ENCODE assay signal across 10 mouse cellular contexts in genomic region chr15:99771004-99771500, GRCm38 (mm10). TPM values are rescaled to one million over a fixed set of nuclear protein-coding genes. Genes with fewer than 3 reads are reported as not detected.
DNase-seq lines count a peak whose midpoint lies in the region; ATAC-seq and TF ChIP-seq lines count a peak whose summit lies in the region.
"Had no signal": no experiment of that assay in that cellular context is flagged by ENCODE, and none has a peak within 500 bp of the region (broad histone marks: within the 10 kb centered on the region; RNA-seq: fewer than 3 reads in every experiment).

No protein-coding gene starts in this region.

- no peak for TF ChIP-seq POLR2A in lung, adult 2 months (IDR thresholded peaks at IDR 0.05; ENCODE audit: borderline replicate concordance, extremely low read depth, low read depth, low read length)

- H3K36me3 ChIP-seq in embryonic facial prominence, embryonic 14.5 days (ENCODE audit: control insufficient read depth, insufficient read depth, low read length), result no peaks in the 10 kb centered on the region
- H3K36me3 ChIP-seq in intestine, postnatal 0 days (ENCODE audit: control insufficient read depth, insufficient read depth), result no peaks in the 10 kb centered on the region
- no peaks in the 10 kb centered on the region for H3K36me3 ChIP-seq in neural tube, embryonic 13.5 days

- peaks cover 2% of the 10 kb centered on the region; the same call in 1 of the 2 replicates for H3K4me1 ChIP-seq in lung, adult 2 months (ENCODE audit: control insufficient read depth, insufficient read depth, low read length)
- H3K4me1 ChIP-seq in embryonic facial prominence, embryonic 14.5 days (ENCODE audit: control insufficient read depth, insufficient read depth, low read length), result peaks cover 8% of the 10 kb centered on the region; the same call in 1 of the 2 replicates
- H3K4me1 ChIP-seq in intestine, postnatal 0 days (replicated peaks; ENCODE audit: control insufficient read depth, insufficient read depth, low read length), result no peaks in the 10 kb centered on the region; the same call in 1 of the 2 replicates
- H3K4me1 ChIP-seq in neural tube, embryonic 13.5 days (replicated peaks), result peaks cover 29% of the 10 kb centered on the region

- peak overlapping the region; percentile 80 for H3K9ac ChIP-seq in embryonic facial prominence, embryonic 14.5 days (ENCODE audit: low read depth, low read length)
- H3K9ac ChIP-seq in intestine, postnatal 0 days (ENCODE audit: low read depth, low read length), result peak overlapping the region; percentile 73
- peak overlapping the region; percentile 95 for H3K9ac ChIP-seq in neural tube, embryonic 13.5 days

- H3K27me3 ChIP-seq in embryonic facial prominence, embryonic 14.5 days (replicated peaks; ENCODE audit: control insufficient read depth, insufficient read depth, low read length), result no peaks in the 10 kb centered on the region
- H3K27me3 ChIP-seq in intestine, postnatal 0 days (replicated peaks; ENCODE audit: control insufficient read depth, insufficient read depth, low read length), result no peaks in the 10 kb centered on the region
- H3K27me3 ChIP-seq in neural tube, embryonic 13.5 days, result no peaks in the 10 kb centered on the region

- no peak for DNase-seq in lung, adult 2 months
- DNase-seq in lung, adult 18-20 months, result no peak
- no peak for DNase-seq in embryonic facial prominence, embryonic 14.5 days (ENCODE audit: low spot score)
- no peak for DNase-seq in right cerebral cortex, postnatal 36 days (ENCODE audit: low spot score in 2 of 2)
- DNase-seq in left cerebral cortex, adult 18-20 months (ENCODE audit: low spot score in 2 of 2), result no peak
- no peak for DNase-seq in adrenal gland, adult (ENCODE audit: inconsistent age in 2 of 2, low spot score in 1 of 2)
- DNase-seq: kidney, postnatal 4 days; thymus, adult 18-20 months had no signal

- H3K9me3 ChIP-seq in embryonic facial prominence, embryonic 14.5 days (ENCODE audit: control insufficient read depth, low read length), result no peaks in the 10 kb centered on the region
- H3K9me3 ChIP-seq in intestine, postnatal 0 days (ENCODE audit: control insufficient read depth), result no peaks in the 10 kb centered on the region
- no peaks in the 10 kb centered on the region for H3K9me3 ChIP-seq in neural tube, embryonic 13.5 days

- peak overlapping the region; percentile 79 for H3K4me3 ChIP-seq in lung, adult 2 months (replicated peaks; ENCODE audit: extremely low read depth, low read depth, low read length)
- H3K4me3 ChIP-seq in embryonic facial prominence, embryonic 14.5 days (ENCODE audit: low read depth, low read length), result peak overlapping the region; percentile 84
- peak overlapping the region; percentile 84 for H3K4me3 ChIP-seq in intestine, postnatal 0 days (ENCODE audit: low read depth, low read length)
- peak overlapping the region; percentile 79 for H3K4me3 ChIP-seq in neural tube, embryonic 13.5 days

- ATAC-seq in embryonic facial prominence, embryonic 14.5 days (ENCODE audit: low read depth), result no peak
- no peak for ATAC-seq in intestine, postnatal 0 days
- no peak for ATAC-seq in neural tube, embryonic 13.5 days (ENCODE audit: low read depth)

- peak overlapping the region; percentile 94 for H3K27ac ChIP-seq in embryonic facial prominence, embryonic 14.5 days (replicated peaks; ENCODE audit: low read depth, low read length)
- peak overlapping the region; percentile 82; the same call in 1 of the 2 replicates for H3K27ac ChIP-seq in intestine, postnatal 0 days (ENCODE audit: low read depth, low read length)
- H3K27ac ChIP-seq in neural tube, embryonic 13.5 days (replicated peaks), result peak overlapping the region; percentile 96; the same call in 1 of the 2 replicates

- WGBS in lung, adult 2 months, result 7% methylated on average over 5 of the region's 5 CpGs
- WGBS in embryonic facial prominence, embryonic 14.5 days, result 13% methylated on average over 5 of the region's 5 CpGs
- WGBS in intestine, postnatal 0 days, result 4% methylated on average over 5 of the region's 5 CpGs
- 38% methylated on average over 5 of the region's 5 CpGs for WGBS in neural tube, embryonic 13.5 days

- peak overlapping the region; percentile 80 for H3K4me2 ChIP-seq in embryonic facial prominence, embryonic 14.5 days (ENCODE audit: low read depth, low read length)
- peak overlapping the region; percentile 92 for H3K4me2 ChIP-seq in intestine, postnatal 0 days (replicated peaks; ENCODE audit: low read depth)
- peak overlapping the region; percentile 86 for H3K4me2 ChIP-seq in neural tube, embryonic 13.5 days

- TF ChIP-seq CTCF in lung, adult 2 months (IDR thresholded peaks at IDR 0.05; ENCODE audit: insufficient read depth, low read length), result no peak
- no peak for TF ChIP-seq CTCF in intestine, postnatal 0 days (IDR thresholded peaks at IDR 0.05; ENCODE audit: low read depth)

RNA-seq across cellular contexts. Expression of gene Cers5, which starts 1.6 kb away (rescaled TPM):
- 37.2 and 53.4 TPM in 2 replicates for polyA plus RNA-seq in lung, adult 2 months (2012; rRNA removed)
- polyA plus RNA-seq in embryonic facial prominence, embryonic 14.5 days (2014; fragmentation: Nextera tagmentation; extraction: Ambion mirVana), result 70.3 and 81.1 TPM in 2 replicates
- polyA plus RNA-seq in intestine, postnatal 0 days (2015; fragmentation: Nextera tagmentation; extraction: Ambion mirVana), result 18.7 and 19.2 TPM in 2 replicates
- 77.2 and 77.6 TPM in 2 replicates for polyA plus RNA-seq in neural tube, embryonic 13.5 days (2015; fragmentation: Nextera tagmentation; extraction: Ambion mirVana)
- 10 to 100 TPM; 34.4 to 35.2 TPM for total RNA-seq in left cerebral cortex, adult 18-20 months (2021)

RNA-seq across cellular contexts. Expression of gene Cox14, which starts 45.6 kb away (rescaled TPM):
- 168 and 205 TPM in 2 replicates for polyA plus RNA-seq in lung, adult 2 months (2012; rRNA removed)
- 176 and 180 TPM in 2 replicates for polyA plus RNA-seq in embryonic facial prominence, embryonic 14.5 days (2014; fragmentation: Nextera tagmentation; extraction: Ambion mirVana)
- polyA plus RNA-seq in intestine, postnatal 0 days (2015; fragmentation: Nextera tagmentation; extraction: Ambion mirVana), result 298 and 301 TPM in 2 replicates
- 170 and 181 TPM in 2 replicates for polyA plus RNA-seq in neural tube, embryonic 13.5 days (2015; fragmentation: Nextera tagmentation; extraction: Ambion mirVana)
- 100 to 1,000 TPM; 126 TPM for total RNA-seq in left cerebral cortex, adult 18-20 months (2021)

RNA-seq across cellular contexts. Expression of gene Gpd1, which starts 53.7 kb away (rescaled TPM):
- 55.2 and 114 TPM in 2 replicates for polyA plus RNA-seq in lung, adult 2 months (2012; rRNA removed)
- 2.0 and 7.3 TPM in 2 replicates for polyA plus RNA-seq in embryonic facial prominence, embryonic 14.5 days (2014; fragmentation: Nextera tagmentation; extraction: Ambion mirVana)
- 124 and 136 TPM in 2 replicates for polyA plus RNA-seq in intestine, postnatal 0 days (2015; fragmentation: Nextera tagmentation; extraction: Ambion mirVana)
- polyA plus RNA-seq in neural tube, embryonic 13.5 days (2015; fragmentation: Nextera tagmentation; extraction: Ambion mirVana), result 1.6 and 1.8 TPM in 2 replicates
- 10 to 100 TPM; 76.6 to 82.3 TPM for total RNA-seq in left cerebral cortex, adult 18-20 months (2021)
